Mouse (Mus musculus) embryonic facial prominence, embryonic 10.5 days (tissue): ENCODE measurements around the gene Zfp523. TPM values are rescaled to one million over a fixed set of nuclear protein-coding genes. Genes with fewer than 3 reads are reported as not detected.

ENCODE experiments used
- polyA plus RNA-seq: library from polyadenylated mRNA; unstranded; fragments of >200 nt; fragmentation: Nextera tagmentation; extraction: Ambion mirVana; gene quantifications from 2 replicates; pipeline ENCODE4 v1.2.1, GENCODE M21; 2016

Gene Zfp523
- polyA plus RNA-seq, 1 experiment from 2014 or later: 35.9 TPM

Other genes starting within 250 kb of the Zfp523 start
- gene Tcp11, start 96.5 kb upstream of the Zfp523 start, polyA plus RNA-seq: 0.54 and 0.83 TPM in 2 replicates
- 8.7 and 9.7 TPM in 2 replicates for gene Scube3, start 35.0 kb upstream of the Zfp523 start, polyA plus RNA-seq
- gene Def6, start 30.6 kb downstream of the Zfp523 start, polyA plus RNA-seq: 3.4 and 3.7 TPM in 2 replicates
- 1.4 and 1.9 TPM in 2 replicates for gene Ppard, start 55.6 kb downstream of the Zfp523 start, polyA plus RNA-seq
- 28.4 and 30.9 TPM in 2 replicates for gene Fance, start 136.4 kb downstream of the Zfp523 start, polyA plus RNA-seq
- 539 and 546 TPM in 2 replicates for gene Rpl10a, start 151.3 kb downstream of the Zfp523 start, polyA plus RNA-seq
- 8.4 and 9.2 TPM in 2 replicates for gene Tead3, start 173.7 kb downstream of the Zfp523 start, polyA plus RNA-seq
- 3.4 and 4.9 TPM in 2 replicates for gene Tulp1, start 188.1 kb downstream of the Zfp523 start, polyA plus RNA-seq